Mouse (Mus musculus) MEL (cell line): ENCODE results near the gene Hmox2.

Experiments
- CTCF ChIP-seq, 3 experiments: IDR thresholded peaks in 2 of 3; conservative IDR thresholded peaks in 1 of 3; 2 replicates each; pipeline ENCODE4 v1.5.1; 2011 to 2012; ENCODE audit warnings: low read length in 3 of 3, low read depth in 2 of 3, mild to moderate bottlenecking in 2 of 3, improper control_type of control experiment in 1 of 3, inconsistent platforms in 1 of 3, mixed read lengths in 1 of 3, moderate library complexity in 1 of 3; ENCODE audit not compliant: control insufficient read depth in 1 of 3, insufficient read depth in 1 of 3, poor library complexity in 1 of 3, severe bottlenecking in 1 of 3
- E2F4 ChIP-seq: IDR thresholded peaks from 2 replicates; pipeline ENCODE4 v1.6.1; 2011; ENCODE audit warnings: low read depth, low read length, improper control_type of control experiment, borderline replicate concordance
- ELF1 ChIP-seq: IDR thresholded peaks from 2 replicates; pipeline ENCODE4 v1.6.1; 2014; ENCODE audit warnings: low read depth, mild to moderate bottlenecking, inconsistent platforms, low read length, improper control_type of control experiment, moderate library complexity
- EP300 ChIP-seq, 2 experiments: IDR thresholded peaks; 2 replicates each; pipeline ENCODE4 v1.6.1; 2011; ENCODE audit warnings: improper control_type of control experiment in 2 of 2, low read length in 2 of 2, low read depth in 1 of 2, mild to moderate bottlenecking in 1 of 2
- ETS1 ChIP-seq: IDR thresholded peaks from 2 replicates; pipeline ENCODE4 v1.6.1; 2012; ENCODE audit warnings: low read depth, mild to moderate bottlenecking, inconsistent platforms, low read length, improper control_type of control experiment, moderate library complexity
- GATA1 ChIP-seq: IDR thresholded peaks from 2 replicates; pipeline ENCODE4 v1.6.1; 2011; ENCODE audit warnings: low read depth, low read length, improper control_type of control experiment
- MEF2A ChIP-seq: IDR thresholded peaks from 2 replicates; pipeline ENCODE4 v1.6.1; 2014; ENCODE audit warnings: low read depth, mild to moderate bottlenecking, inconsistent platforms, low read length, improper control_type of control experiment; ENCODE audit not compliant: poor library complexity, insufficient replicate concordance, severe bottlenecking; ENCODE audit errors: extremely low read depth
- MXI1 ChIP-seq: IDR thresholded peaks from 2 replicates; pipeline ENCODE4 v1.6.1; 2011; ENCODE audit warnings: mild to moderate bottlenecking, low read depth, low read length, improper control_type of control experiment
- NRF1 ChIP-seq: IDR thresholded peaks from 2 replicates; pipeline ENCODE4 v1.6.1; 2014; ENCODE audit warnings: low read depth, mild to moderate bottlenecking, inconsistent platforms, low read length, improper control_type of control experiment, moderate library complexity; ENCODE audit not compliant: poor library complexity, insufficient read depth, severe bottlenecking
- POLR2A ChIP-seq, 2 experiments: IDR thresholded peaks; 2 replicates each; pipeline ENCODE4 v1.6.1; 2011 to 2012; ENCODE audit warnings: low read length in 2 of 2, mild to moderate bottlenecking in 2 of 2, control low read depth in 1 of 2, improper control_type of control experiment in 1 of 2, low read depth in 1 of 2, moderate library complexity in 1 of 2; ENCODE audit not compliant: control insufficient read depth in 1 of 2, insufficient read depth in 1 of 2, poor library complexity in 1 of 2
- RAD21 ChIP-seq: IDR thresholded peaks from 2 replicates; pipeline ENCODE4 v1.6.1; 2011; ENCODE audit warnings: mild to moderate bottlenecking, low read depth, low read length, improper control_type of control experiment
- TAL1 ChIP-seq: IDR thresholded peaks from 2 replicates; pipeline ENCODE4 v1.6.1; 2012; ENCODE audit warnings: mild to moderate bottlenecking, inconsistent platforms, low read length, moderate library complexity, mixed read lengths
- TCF12 ChIP-seq: IDR thresholded peaks from 2 replicates; pipeline ENCODE4 v1.6.1; 2014; ENCODE audit warnings: low read depth, mild to moderate bottlenecking, inconsistent platforms, low read length, improper control_type of control experiment, moderate library complexity
- USF2 ChIP-seq, 2 experiments: IDR thresholded peaks; 2 replicates each; pipeline ENCODE4 v1.6.1; 2011 to 2012; ENCODE audit warnings: improper control_type of control experiment in 2 of 2, low read length in 2 of 2, borderline replicate concordance in 1 of 2, inconsistent platforms in 1 of 2, low read depth in 1 of 2, mild to moderate bottlenecking in 1 of 2; ENCODE audit not compliant: insufficient read depth in 1 of 2

DNA sequence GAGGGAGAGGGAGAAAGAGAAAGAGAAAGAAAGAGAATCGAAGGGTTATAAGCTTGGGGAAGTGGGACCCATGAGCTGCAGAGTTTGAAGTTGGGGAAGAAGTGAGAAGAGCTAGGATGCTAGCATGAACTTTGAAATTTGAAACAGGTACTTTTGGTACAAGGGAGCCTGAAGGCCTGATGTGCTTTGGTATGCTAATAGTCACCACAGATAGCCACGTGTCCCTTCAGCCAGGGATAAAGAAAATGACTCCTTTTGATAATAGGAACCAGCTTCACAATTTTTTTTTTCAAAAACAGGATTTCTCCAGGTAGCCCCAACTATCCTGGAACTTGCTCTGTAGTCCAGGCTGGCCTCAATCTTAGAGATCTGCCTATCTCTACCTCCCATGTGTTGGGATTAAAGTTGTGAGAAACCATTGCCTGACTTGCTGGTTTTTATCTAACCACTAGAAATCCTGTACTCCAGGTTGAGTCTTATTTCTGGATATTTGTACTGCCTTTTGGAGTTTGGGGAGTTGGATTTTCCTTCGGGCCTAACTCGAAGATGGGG lies 43.5 kb upstream of the Hmox2 start:
- TF ChIP-seq NRF1 (no peak), ELF1 (no peak), MXI1 (peak; percentile 52; the same call in 1 of the 2 replicates), POLR2A (IDR thresholded peaks at IDR 0.05; ENCODE audit: control insufficient read depth in 1 of 2, insufficient read depth in 1 of 2, low read depth in 1 of 2, low read length in 2 of 2, poor library complexity in 1 of 2) (no peak), GATA1 (peak; percentile 20; the same call in 1 of the 2 replicates), RAD21 (no peak), CTCF (IDR thresholded peaks at IDR 0.05 in 2 of 3, conservative IDR thresholded peaks at IDR 0.05 in 1 of 3; ENCODE audit: control insufficient read depth in 1 of 3, insufficient read depth in 1 of 3, low read depth in 2 of 3, low read length in 3 of 3, poor library complexity in 1 of 3, severe bottlenecking in 1 of 3) (no peak), EP300 (IDR thresholded peaks at IDR 0.05; ENCODE audit: low read depth in 1 of 2, low read length in 2 of 2) (no peak), USF2 (IDR thresholded peaks at IDR 0.05; ENCODE audit: borderline replicate concordance in 1 of 2, insufficient read depth in 1 of 2, low read depth in 1 of 2, low read length in 2 of 2) (no peak), TAL1 (no peak), E2F4 (no peak), ETS1 (peak; percentile 44; the same call in 1 of the 2 replicates), TCF12 (peak; percentile 56; the same call in 1 of the 2 replicates), MEF2A (no peak)
